Mouse (Mus musculus) erythroblast, embryonic 14.5 days (primary cell): ENCODE results near the gene Rxfp1.

Experiments
- GATA1 ChIP-seq: IDR thresholded peaks from 2 replicates; pipeline ENCODE4 v1.6.1; 2012; ENCODE audit warnings: low read length, inconsistent platforms, mixed read lengths
- TAL1 ChIP-seq: IDR thresholded peaks from 3 replicates; pipeline ENCODE4 v1.6.1; 2012; ENCODE audit warnings: low read length, inconsistent platforms, mixed read lengths

DNA sequence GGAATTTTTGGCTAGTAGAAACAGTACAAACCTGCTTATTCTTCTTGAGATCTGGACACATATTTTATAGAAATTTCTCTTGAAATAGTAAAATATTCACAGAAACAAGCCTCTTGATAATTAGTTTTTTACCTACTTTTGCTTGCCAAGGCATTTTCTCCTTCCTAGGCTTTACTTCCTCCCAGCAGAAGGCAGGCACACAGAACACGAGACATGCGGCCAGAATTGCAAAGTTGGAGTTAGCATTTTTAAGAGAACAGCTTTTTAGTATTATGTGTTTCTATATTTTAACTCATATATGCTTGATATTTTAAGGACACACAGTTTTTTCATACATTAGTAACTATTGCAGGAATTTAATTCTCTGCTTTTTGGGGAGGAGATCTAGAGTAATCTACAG, 45.7 kb downstream of the Rxfp1 start:
- TF ChIP-seq GATA1 (no peak), TAL1 (no peak)
